Mouse (Mus musculus) liver, embryonic 11.5 days (tissue): ENCODE measurements at regions not wholly inside any gene's neighbourhood (a gene's known extent, or its start where the extent isn't known, plus 50 kb on each side); places are given as distances from the start of the nearest gene placed in this dataset.

Experiments used
- ATAC-seq: fragments of 200-750 bp; cut with Nextera tagmentation; replicated peaks from 2 replicates; pipeline ENCODE4 v1.8.0; 2017; ENCODE audit warnings: moderate number of reproducible peaks, mild to moderate bottlenecking, moderate TSS enrichment, moderate library complexity; ENCODE audit not compliant: low FRiP score
- DNase-seq: peaks from one replicate; pipeline ENCODE4 v3.0.0-alpha.2; 2017; ENCODE audit warnings: low spot score
- H3K27ac ChIP-seq: fragments of 300-500 bp; sonication (generic); 2 replicates; pipeline ENCODE4 v1.5.1; 2014; ENCODE audit warnings: mild to moderate bottlenecking, low read depth, low read length, control low read depth
- H3K27me3 ChIP-seq: fragments of 300-500 bp; sonication (generic); replicated peaks from 2 replicates; pipeline ENCODE4 v1.6.1; 2014; ENCODE audit warnings: low read length, mixed read lengths; ENCODE audit not compliant: control insufficient read depth, insufficient read depth
- H3K36me3 ChIP-seq: fragments of 300-500 bp; sonication (generic); 2 replicates; pipeline ENCODE4 v1.6.1; 2014; ENCODE audit warnings: mild to moderate bottlenecking, low read length, moderate library complexity, mixed read lengths; ENCODE audit not compliant: control insufficient read depth, insufficient read depth
- H3K4me1 ChIP-seq: fragments of 300-500 bp; sonication (generic); replicated peaks from 2 replicates; pipeline ENCODE4 v1.6.1; 2014; ENCODE audit warnings: low read length, mixed read lengths; ENCODE audit not compliant: control insufficient read depth, insufficient read depth
- H3K4me2 ChIP-seq: fragments of 300-500 bp; sonication (generic); 2 replicates; pipeline ENCODE4 v1.6.1; 2014; ENCODE audit warnings: mild to moderate bottlenecking, control low read depth, moderate library complexity
- H3K4me3 ChIP-seq: fragments of 300-500 bp; sonication (generic); 2 replicates; pipeline ENCODE4 v1.5.1; 2014; ENCODE audit warnings: low read depth, low read length, control low read depth
- H3K9ac ChIP-seq: fragments of 300-500 bp; sonication (generic); 2 replicates; pipeline ENCODE4 v1.6.1; 2014; ENCODE audit warnings: low read depth, low read length, control low read depth
- H3K9me3 ChIP-seq: fragments of 300-500 bp; sonication (generic); 2 replicates; pipeline ENCODE4 v1.6.1; 2016; ENCODE audit warnings: low read length, inconsistent platforms, mixed read lengths; ENCODE audit not compliant: control insufficient read depth
- WGBS: fragments of 180-500 bp; shearing (Covaris S2); extraction: QIAGEN DNeasy Blood & Tissue Kit; methylation state at CpG from one replicate; pipeline ENCODE4 v1.1.7; 2014; 5-methylcytosine and 5-hydroxymethylcytosine counted together

GRCm38 (mm10) chr10:51257587-51258049, 222.8 kb upstream of the Gm49339 start:
- no peaks in the 10 kb centered on the region for H3K9me3 ChIP-seq
- WGBS, result 53% methylated on average over 4 of the region's 4 CpGs
- DNase-seq, result no peak

GRCm38 (mm10) chr10:51271364-51271763, 209.0 kb upstream of the Gm49339 start:
- no peak overlapping the region for H3K4me2 ChIP-seq
- no peaks in the 10 kb centered on the region for H3K4me1 ChIP-seq
- no peak overlapping the region for H3K27ac ChIP-seq
- no peak overlapping the region for H3K9ac ChIP-seq
- no peaks in the 10 kb centered on the region for H3K27me3 ChIP-seq
- WGBS, result 87% methylated on average over 1 of the region's 1 CpGs
- ATAC-seq (no peak), DNase-seq (no peak)
- no peak overlapping the region for H3K4me3 ChIP-seq
- H3K36me3 ChIP-seq, result no peaks in the 10 kb centered on the region
- no peaks in the 10 kb centered on the region for H3K9me3 ChIP-seq

More at GRCm38 (mm10) chr10:51257587-51258049, 222.8 kb upstream of the Gm49339 start:
- no peak for ATAC-seq
- H3K9ac ChIP-seq, result no peak overlapping the region
- H3K4me2 ChIP-seq, result no peak overlapping the region
- no peaks in the 10 kb centered on the region for H3K4me1 ChIP-seq
- H3K27me3 ChIP-seq, result no peaks in the 10 kb centered on the region
- H3K27ac ChIP-seq, result no peak overlapping the region
- H3K36me3 ChIP-seq, result no peaks in the 10 kb centered on the region
- H3K4me3 ChIP-seq, result no peak overlapping the region

- no peak for DNase-seq
- ATAC-seq, result no peak
- 52% methylated on average over 2 of the region's 2 CpGs for WGBS
- Histone ChIP-seq H3K27ac (no peak overlapping the region), H3K4me2 (no peak overlapping the region), H3K36me3 (no peaks in the 10 kb centered on the region), H3K4me1 (no peaks in the 10 kb centered on the region), H3K27me3 (no peaks in the 10 kb centered on the region), H3K9ac (no peak overlapping the region), H3K4me3 (no peak overlapping the region), H3K9me3 (no peaks in the 10 kb centered on the region)
These were observed 202.2 kb upstream of the Gm49339 start for GRCm38 (mm10) chr10:51278195-51278594.

- Histone ChIP-seq H3K4me3 (no peak overlapping the region), H3K9ac (no peak overlapping the region), H3K4me2 (no peak overlapping the region), H3K4me1 (no peaks in the 10 kb centered on the region), H3K27me3 (no peaks in the 10 kb centered on the region), H3K36me3 (no peaks in the 10 kb centered on the region), H3K9me3 (no peaks in the 10 kb centered on the region), H3K27ac (no peak overlapping the region)
- ATAC-seq (no peak), DNase-seq (no peak)
- 67% methylated on average over 1 of the region's 1 CpGs for WGBS
These were observed 198.0 kb upstream of the Gm49339 start for GRCm38 (mm10) chr10:51282451-51282850.

- no peak for ATAC-seq
- Histone ChIP-seq H3K4me2 (no peak overlapping the region), H3K4me1 (no peaks in the 10 kb centered on the region), H3K36me3 (no peaks in the 10 kb centered on the region), H3K9ac (no peak overlapping the region), H3K9me3 (no peaks in the 10 kb centered on the region), H3K4me3 (no peak overlapping the region), H3K27me3 (no peaks in the 10 kb centered on the region), H3K27ac (no peak overlapping the region)
- no peak for DNase-seq
These were observed 195.9 kb upstream of the Gm49339 start for GRCm38 (mm10) chr10:51284538-51284937.

GRCm38 (mm10) chr10:51287852-51288251, 192.6 kb upstream of the Gm49339 start:
- Histone ChIP-seq H3K4me3 (no peak overlapping the region), H3K27ac (no peak overlapping the region), H3K4me1 (no peaks in the 10 kb centered on the region), H3K9me3 (no peaks in the 10 kb centered on the region), H3K27me3 (no peaks in the 10 kb centered on the region), H3K4me2 (no peak overlapping the region), H3K9ac (no peak overlapping the region), H3K36me3 (no peaks in the 10 kb centered on the region)
- DNase-seq, result no peak
- ATAC-seq, result no peak
- 47% methylated on average over 4 of the region's 4 CpGs for WGBS

GRCm38 (mm10) chr10:51291412-51292207, 188.8 kb upstream of the Gm49339 start:
- no peaks in the 10 kb centered on the region for H3K4me1 ChIP-seq

GRCm38 (mm10) chr10:51312814-51313213, 167.6 kb upstream of the Gm49339 start:
- no peaks in the 10 kb centered on the region for H3K9me3 ChIP-seq
- no peak for DNase-seq
- no peaks in the 10 kb centered on the region for H3K27me3 ChIP-seq
- H3K4me3 ChIP-seq, result no peak overlapping the region
- no peak overlapping the region for H3K4me2 ChIP-seq
- no peaks in the 10 kb centered on the region for H3K36me3 ChIP-seq
- 0 out of 2 replicates have a peak, but pooled peaks have one; percentile 36 for ATAC-seq
- no peak overlapping the region for H3K27ac ChIP-seq
- H3K4me1 ChIP-seq, result no peaks in the 10 kb centered on the region
- no peak overlapping the region for H3K9ac ChIP-seq

More at GRCm38 (mm10) chr10:51291412-51292207, 188.8 kb upstream of the Gm49339 start:
- Histone ChIP-seq H3K4me3 (no peak overlapping the region), H3K9me3 (no peaks in the 10 kb centered on the region), H3K27me3 (no peaks in the 10 kb centered on the region), H3K36me3 (no peaks in the 10 kb centered on the region), H3K4me2 (no peak overlapping the region), H3K9ac (no peak overlapping the region), H3K27ac (no peak overlapping the region)
- ATAC-seq (no peak), DNase-seq (no peak)
- 50% methylated on average over 5 of the region's 5 CpGs for WGBS

GRCm38 (mm10) chr10:51320207-51320606, 160.2 kb upstream of the Gm49339 start:
- Histone ChIP-seq H3K4me2 (no peak overlapping the region), H3K9me3 (no peaks in the 10 kb centered on the region), H3K36me3 (no peaks in the 10 kb centered on the region), H3K4me3 (no peak overlapping the region), H3K9ac (no peak overlapping the region), H3K27ac (no peak overlapping the region), H3K27me3 (no peaks in the 10 kb centered on the region), H3K4me1 (no peaks in the 10 kb centered on the region)
- DNase-seq (no peak), ATAC-seq (no peak)
- 77% methylated on average over 2 of the region's 2 CpGs for WGBS
